Mouse (Mus musculus) frontal cortex, adult (tissue): ENCODE results near the gene Hrh3.

ENCODE experiments used
- ATAC-seq: cut with Nextera tagmentation; 2 replicates; pipeline ENCODE4 v1.9.2; 2017; ENCODE audit warnings: mild to moderate bottlenecking, moderate library complexity, mixed read lengths; ENCODE audit not compliant: low TSS enrichment

Gene Hrh3

GRCm38 (mm10) chr2:180103978-180104658 is at the start of gene Hrh3:
Gene Hrh3, minus strand, starts transcription at chr2:180104488.
- peak; percentile 24; the same call in 1 of the 2 replicates for ATAC-seq

- ATAC-seq = no peak
Observed at GRCm38 (mm10) chr2:180148551-180148950, 44.3 kb upstream of the Hrh3 start.

GRCm38 (mm10) chr2:180147379-180147778 is 43.1 kb upstream of the Hrh3 start:
- ATAC-seq = peak; percentile 83

- no peak for ATAC-seq
Observed at GRCm38 (mm10) chr2:180146091-180146490, 41.8 kb upstream of the Hrh3 start.

- no peak for ATAC-seq
Observed at GRCm38 (mm10) chr2:180135414-180135813, 31.1 kb upstream of the Hrh3 start.

- ATAC-seq = no peak
Observed at GRCm38 (mm10) chr2:180133911-180134310, 29.6 kb upstream of the Hrh3 start.

- no peak for ATAC-seq
Observed at GRCm38 (mm10) chr2:180133231-180133630, 28.9 kb upstream of the Hrh3 start.

- no peak for ATAC-seq
Observed at GRCm38 (mm10) chr2:180127675-180128074, 23.4 kb upstream of the Hrh3 start.

- peak; percentile 50; the same call in 1 of the 2 replicates for ATAC-seq
Observed at GRCm38 (mm10) chr2:180126195-180126594, 21.9 kb upstream of the Hrh3 start.

GRCm38 (mm10) chr2:180124192-180124591 is 19.9 kb upstream of the Hrh3 start:
- no peak for ATAC-seq

GRCm38 (mm10) chr2:180120292-180120761 is 16.0 kb upstream of the Hrh3 start:
- ATAC-seq = no peak

- peak; percentile 14 for ATAC-seq
Observed at GRCm38 (mm10) chr2:180119439-180120291, 15.4 kb upstream of the Hrh3 start.

- ATAC-seq = peak; percentile 85
Observed at GRCm38 (mm10) chr2:180118661-180119438, 14.6 kb upstream of the Hrh3 start, which contains the start of gene Osbpl2. Gene Osbpl2, plus strand, starts transcription at chr2:180119306.

GRCm38 (mm10) chr2:180117485-180118194 is 13.4 kb upstream of the Hrh3 start:
- ATAC-seq = peak; percentile 20; the same call in 1 of the 2 replicates

- no peak for ATAC-seq
Observed at GRCm38 (mm10) chr2:180116741-180117484, 12.6 kb upstream of the Hrh3 start.

GRCm38 (mm10) chr2:180116081-180116493 is 11.8 kb upstream of the Hrh3 start:
- no peak for ATAC-seq

GRCm38 (mm10) chr2:180115279-180115678 is 11.0 kb upstream of the Hrh3 start:
- ATAC-seq = no peak

- peak; percentile 38 for ATAC-seq
Observed at GRCm38 (mm10) chr2:180113909-180114890, 9.9 kb upstream of the Hrh3 start.

GRCm38 (mm10) chr2:180108285-180108684 is 4.0 kb upstream of the Hrh3 start:
- ATAC-seq = no peak
